Mouse (Mus musculus) cortical plate, adult 2 months (tissue): ENCODE results near the gene Setd2.

Experiments used
- CTCF ChIP-seq: fragments of 200-500 bp; IDR thresholded peaks from 2 replicates; pipeline ENCODE4 v1.5.1; 2011; ENCODE audit warnings: mild to moderate bottlenecking, control low read depth, low read length; ENCODE audit not compliant: insufficient read depth; ENCODE audit errors: extremely low read depth
- POLR2A ChIP-seq: fragments of 200-500 bp; IDR thresholded peaks from 2 replicates; pipeline ENCODE4 v1.6.1; 2011; ENCODE audit warnings: mild to moderate bottlenecking, low read length, control low read depth; ENCODE audit not compliant: insufficient read depth; ENCODE audit errors: extremely low read depth

DNA sequence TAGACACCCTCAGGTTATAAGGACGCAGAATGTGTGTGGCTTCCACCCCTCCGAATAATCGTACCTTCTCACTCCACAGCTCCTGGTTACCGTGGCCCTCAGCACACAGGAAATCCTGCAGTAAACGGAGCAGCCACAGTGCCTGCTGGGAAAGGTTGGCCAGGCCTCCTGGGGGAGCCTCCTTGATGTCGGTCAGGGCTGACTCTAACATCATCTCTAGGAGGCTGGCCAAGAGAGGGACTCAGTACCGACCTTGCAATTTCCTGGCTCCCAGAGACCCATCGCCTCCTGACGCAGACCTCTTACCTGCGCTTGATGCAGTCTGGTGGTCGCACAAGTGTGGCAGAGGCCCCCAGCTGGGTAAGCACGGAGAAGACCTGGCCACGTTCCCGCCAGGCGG, 100.3 kb downstream of the Setd2 start:
- TF ChIP-seq CTCF = no peak
- TF ChIP-seq POLR2A = no peak
